Mouse (Mus musculus): ENCODE results near the gene Thap3. TPM values are rescaled to one million over a fixed set of nuclear protein-coding genes. Genes with fewer than 3 reads are reported as not detected.

The Thap3 gene
- polyA plus RNA-seq, 1 experiment: 20.0 TPM

GRCm38 (mm10) chr4:151938089-151938488 is 50.7 kb downstream of the Thap3 start:
- no peak overlapping the region for H3K27ac ChIP-seq (ENCODE audit: insufficient read depth, low read length)
- H3K4me1 ChIP-seq (ENCODE audit: control insufficient read depth, insufficient read depth, low read length): no peaks in the 10 kb centered on the region
- no peak overlapping the region for H3K4me3 ChIP-seq (ENCODE audit: low read depth, low read length)
- TF ChIP-seq EP300 (IDR thresholded peaks at IDR 0.05; ENCODE audit: insufficient read depth, low read depth, low read length) (no peak), CTCF (IDR thresholded peaks at IDR 0.05; ENCODE audit: low read depth, low read length) (no peak), POLR2A (IDR thresholded peaks at IDR 0.05; ENCODE audit: insufficient read depth, low read length) (no peak)
- no peaks in the 10 kb centered on the region for H3K27me3 ChIP-seq (ENCODE audit: control insufficient read depth, insufficient read depth, low read length, poor library complexity, severe bottlenecking)
- no peak overlapping the region for H3K9ac ChIP-seq (ENCODE audit: low read depth, poor library complexity, severe bottlenecking)
- no peaks in the 10 kb centered on the region; the same call in 1 of the 2 replicates for H3K36me3 ChIP-seq (ENCODE audit: control insufficient read depth, insufficient read depth, low read length, poor library complexity, severe bottlenecking)
- no peaks in the 10 kb centered on the region for H3K9me3 ChIP-seq (replicated peaks; ENCODE audit: control insufficient read depth, insufficient read depth, low read length, poor library complexity, severe bottlenecking)

- Histone ChIP-seq H3K9ac (ENCODE audit: low read depth, poor library complexity, severe bottlenecking) (no peak overlapping the region), H3K4me1 (ENCODE audit: control insufficient read depth, insufficient read depth, low read length) (no peaks in the 10 kb centered on the region), H3K4me3 (ENCODE audit: low read depth, low read length) (no peak overlapping the region), H3K27me3 (ENCODE audit: control insufficient read depth, insufficient read depth, low read length, poor library complexity, severe bottlenecking) (no peaks in the 10 kb centered on the region), H3K36me3 (ENCODE audit: control insufficient read depth, insufficient read depth, low read length, poor library complexity, severe bottlenecking) (no peaks in the 10 kb centered on the region; the same call in 1 of the 2 replicates), H3K9me3 (replicated peaks; ENCODE audit: control insufficient read depth, insufficient read depth, low read length, poor library complexity, severe bottlenecking) (no peaks in the 10 kb centered on the region), H3K27ac (ENCODE audit: insufficient read depth, low read length) (no peak overlapping the region)
- no peak for TF ChIP-seq CTCF (IDR thresholded peaks at IDR 0.05; ENCODE audit: low read depth, low read length)
- no peak for TF ChIP-seq POLR2A (IDR thresholded peaks at IDR 0.05; ENCODE audit: insufficient read depth, low read length)
- no peak for TF ChIP-seq EP300 (IDR thresholded peaks at IDR 0.05; ENCODE audit: insufficient read depth, low read depth, low read length)
Measured at GRCm38 (mm10) chr4:151937441-151937840, 51.4 kb downstream of the Thap3 start.

- Histone ChIP-seq H3K9me3 (replicated peaks; ENCODE audit: control insufficient read depth, insufficient read depth, low read length, poor library complexity, severe bottlenecking) (no peaks in the 10 kb centered on the region), H3K9ac (ENCODE audit: low read depth, poor library complexity, severe bottlenecking) (peak overlapping the region; percentile 95), H3K4me1 (ENCODE audit: control insufficient read depth, insufficient read depth, low read length) (no peaks in the 10 kb centered on the region), H3K27me3 (ENCODE audit: control insufficient read depth, insufficient read depth, low read length, poor library complexity, severe bottlenecking) (no peaks in the 10 kb centered on the region), H3K4me3 (ENCODE audit: low read depth, low read length) (peak overlapping the region; percentile 99), H3K36me3 (ENCODE audit: control insufficient read depth, insufficient read depth, low read length, poor library complexity, severe bottlenecking) (no peaks in the 10 kb centered on the region; the same call in 1 of the 2 replicates), H3K27ac (ENCODE audit: insufficient read depth, low read length) (no peak overlapping the region)
- TF ChIP-seq POLR2A (IDR thresholded peaks at IDR 0.05; ENCODE audit: insufficient read depth, low read length) (no peak), CTCF (IDR thresholded peaks at IDR 0.05; ENCODE audit: low read depth, low read length) (no peak), EP300 (IDR thresholded peaks at IDR 0.05; ENCODE audit: insufficient read depth, low read depth, low read length) (no peak)
Measured at GRCm38 (mm10) chr4:151934215-151934572, 54.6 kb downstream of the Thap3 start.

- Histone ChIP-seq H3K4me1 (ENCODE audit: control insufficient read depth, insufficient read depth, low read length) (no peaks in the 10 kb centered on the region), H3K9me3 (replicated peaks; ENCODE audit: control insufficient read depth, insufficient read depth, low read length, poor library complexity, severe bottlenecking) (no peaks in the 10 kb centered on the region), H3K36me3 (ENCODE audit: control insufficient read depth, insufficient read depth, low read length, poor library complexity, severe bottlenecking) (no peaks in the 10 kb centered on the region; the same call in 1 of the 2 replicates), H3K27ac (ENCODE audit: insufficient read depth, low read length) (no peak within 1 kb of the TSS), H3K27me3 (ENCODE audit: control insufficient read depth, insufficient read depth, low read length, poor library complexity, severe bottlenecking) (no peaks in the 10 kb centered on the region), H3K9ac (ENCODE audit: low read depth, poor library complexity, severe bottlenecking) (peak within 1 kb of the TSS; percentile 95), H3K4me3 (ENCODE audit: low read depth, low read length) (peak within 1 kb of the TSS; percentile 99)
- TF ChIP-seq POLR2A (IDR thresholded peaks at IDR 0.05; ENCODE audit: insufficient read depth, low read length) (peak; percentile 26), CTCF (IDR thresholded peaks at IDR 0.05; ENCODE audit: low read depth, low read length) (peak; percentile 94), EP300 (IDR thresholded peaks at IDR 0.05; ENCODE audit: insufficient read depth, low read depth, low read length) (0 out of 2 replicates have a peak, but pooled peaks have one; percentile 35)
Measured at GRCm38 (mm10) chr4:151933505-151934214, 55.1 kb downstream of the Thap3 start, which contains the start of gene Dnajc11. TSS of gene Dnajc11 (plus strand) at chr4:151933691.

Other genes starting within 250 kb of the Thap3 start
- gene Camta1, start 127.1 kb downstream of the Thap3 start, polyA plus RNA-seq (2011; ENCODE audit: insufficient read depth, insufficient read length, low read depth, missing spikeins): 85.3 and 99.3 TPM in 2 replicates
- 89.1 and 95.3 TPM in 2 replicates for gene Dnajc11, start 55.3 kb downstream of the Thap3 start, polyA plus RNA-seq (2011; ENCODE audit: insufficient read depth, insufficient read length, low read depth, missing spikeins)
- gene Phf13, start 7.3 kb upstream of the Thap3 start, polyA plus RNA-seq (2011; ENCODE audit: insufficient read depth, insufficient read length, low read depth, missing spikeins): 49.7 and 52.1 TPM in 2 replicates
- gene Klhl21, start 19.8 kb upstream of the Thap3 start, polyA plus RNA-seq (2011; ENCODE audit: insufficient read depth, insufficient read length, low read depth, missing spikeins): 24.0 and 24.4 TPM in 2 replicates
- gene Zbtb48, start 38.7 kb upstream of the Thap3 start, polyA plus RNA-seq (2011; ENCODE audit: insufficient read depth, insufficient read length, low read depth, missing spikeins): 13.4 and 13.5 TPM in 2 replicates
- 0.38 and 0.55 TPM in 2 replicates for gene Tas1r1, start 49.6 kb upstream of the Thap3 start, polyA plus RNA-seq (2011; ENCODE audit: insufficient read depth, insufficient read length, low read depth, missing spikeins)
- 71.0 and 71.7 TPM in 2 replicates for gene Nol9, start 50.3 kb upstream of the Thap3 start, polyA plus RNA-seq (2011; ENCODE audit: insufficient read depth, insufficient read length, low read depth, missing spikeins)
- 17.5 and 20.5 TPM in 2 replicates for gene Plekhg5, start 83.5 kb upstream of the Thap3 start, polyA plus RNA-seq (2011; ENCODE audit: insufficient read depth, insufficient read length, low read depth, missing spikeins)
- gene Tnfrsf25, start 126.9 kb upstream of the Thap3 start, polyA plus RNA-seq (2011; ENCODE audit: insufficient read depth, insufficient read length, low read depth, missing spikeins): 1.5 and 2.0 TPM in 2 replicates
- gene Espn, start 163.4 kb upstream of the Thap3 start, polyA plus RNA-seq (2011; ENCODE audit: insufficient read depth, insufficient read length, low read depth, missing spikeins): 18.8 and 19.3 TPM in 2 replicates
- 0.39 TPM in 1 of 2 replicates, not detected in the other for gene Hes2, start 169.9 kb upstream of the Thap3 start, polyA plus RNA-seq (2011; ENCODE audit: insufficient read depth, insufficient read length, low read depth, missing spikeins)
- gene Acot7, start 189.1 kb upstream of the Thap3 start, polyA plus RNA-seq (2011; ENCODE audit: insufficient read depth, insufficient read length, low read depth, missing spikeins): 49.5 and 52.6 TPM in 2 replicates

Data from ES-Bruce4 (cell line).